Mouse (Mus musculus) MEL (cell line): ENCODE data around the gene Thsd7b. TPM values are rescaled to one million over a fixed set of nuclear protein-coding genes. Genes with fewer than 3 reads are reported as not detected.

Experiments
- DNase-seq: peaks from one replicate; pipeline ENCODE4 v3.0.0; 2011; ENCODE audit warnings: low read depth, low spot score
- H3K27ac ChIP-seq: 2 replicates; pipeline ENCODE4 v1.5.1; 2012; ENCODE audit warnings: low read depth, mild to moderate bottlenecking, control low read depth, low read length, moderate library complexity; ENCODE audit not compliant: control insufficient read depth
- H3K27me3 ChIP-seq, 2 experiments: fragments of 150-350 bp in 1 of 2; sonication (generic) in 1 of 2; 2 replicates each; pipeline ENCODE4 v1.6.1; 2012; ENCODE audit warnings: low read length in 2 of 2, mild to moderate bottlenecking in 2 of 2, improper control_type of control experiment in 1 of 2, moderate library complexity in 1 of 2; ENCODE audit not compliant: insufficient read depth in 2 of 2, control insufficient read depth in 1 of 2
- H3K36me3 ChIP-seq, 2 experiments: 2 replicates each; pipeline ENCODE4 v1.6.1; 2012 to 2014; ENCODE audit warnings: low read length in 2 of 2, improper control_type of control experiment in 1 of 2, inconsistent platforms in 1 of 2, mild to moderate bottlenecking in 1 of 2; ENCODE audit not compliant: insufficient read depth in 2 of 2, control insufficient read depth in 1 of 2
- H3K4me1 ChIP-seq, 2 experiments: fragments of 150-350 bp in 1 of 2; sonication (generic) in 1 of 2; 2 replicates each; pipeline ENCODE4 v1.6.1; 2012; ENCODE audit warnings: low read length in 2 of 2, improper control_type of control experiment in 1 of 2, mild to moderate bottlenecking in 1 of 2; ENCODE audit not compliant: insufficient read depth in 2 of 2, control insufficient read depth in 1 of 2
- H3K4me3 ChIP-seq, 2 experiments: fragments of 150-350 bp in 1 of 2; sonication (generic) in 1 of 2; 2 replicates each; pipeline ENCODE4 v1.5.1; 2012; ENCODE audit warnings: low read depth in 2 of 2, low read length in 2 of 2, mild to moderate bottlenecking in 2 of 2, moderate library complexity in 2 of 2, control low read depth in 1 of 2, improper control_type of control experiment in 1 of 2; ENCODE audit not compliant: control insufficient read depth in 1 of 2, insufficient read depth in 1 of 2
- H3K79me2 ChIP-seq: 2 replicates; pipeline ENCODE4 v1.6.1; 2012; ENCODE audit warnings: mild to moderate bottlenecking, low read length, moderate library complexity; ENCODE audit not compliant: control insufficient read depth, poor library complexity, insufficient read depth
- H3K9ac ChIP-seq: 2 replicates; pipeline ENCODE4 v1.6.1; 2012; ENCODE audit warnings: low read depth, mild to moderate bottlenecking, control low read depth, low read length, moderate library complexity; ENCODE audit not compliant: control insufficient read depth, poor library complexity, severe bottlenecking
- H3K9me3 ChIP-seq: fragments of 150-350 bp; sonication (generic); replicated peaks from 2 replicates; pipeline ENCODE4 v1.6.1; 2012; ENCODE audit warnings: mild to moderate bottlenecking, low read length, improper control_type of control experiment, moderate library complexity; ENCODE audit not compliant: insufficient read depth
- CHD2 ChIP-seq: IDR thresholded peaks from 2 replicates; pipeline ENCODE4 v1.6.1; 2011; ENCODE audit warnings: low read length, improper control_type of control experiment
- ELF1 ChIP-seq: IDR thresholded peaks from 2 replicates; pipeline ENCODE4 v1.6.1; 2014; ENCODE audit warnings: low read depth, mild to moderate bottlenecking, inconsistent platforms, low read length, improper control_type of control experiment, moderate library complexity
- EP300 ChIP-seq, 2 experiments: IDR thresholded peaks; 2 replicates each; pipeline ENCODE4 v1.6.1; 2011; ENCODE audit warnings: improper control_type of control experiment in 2 of 2, low read length in 2 of 2, low read depth in 1 of 2, mild to moderate bottlenecking in 1 of 2
- GABPA ChIP-seq: IDR thresholded peaks from 2 replicates; pipeline ENCODE4 v1.6.1; 2012; ENCODE audit warnings: low read depth, mild to moderate bottlenecking, inconsistent platforms, low read length, improper control_type of control experiment, moderate library complexity
- HCFC1 ChIP-seq: IDR thresholded peaks from 2 replicates; pipeline ENCODE4 v1.6.1; 2012; ENCODE audit warnings: low read depth, mild to moderate bottlenecking, inconsistent platforms, low read length, improper control_type of control experiment, moderate library complexity
- JUND ChIP-seq: IDR thresholded peaks from 2 replicates; pipeline ENCODE4 v1.6.1; 2011; ENCODE audit warnings: low read depth, mild to moderate bottlenecking, improper control_type of control experiment, low read length
- KAT2A ChIP-seq: conservative IDR thresholded peaks from 2 replicates; pipeline ENCODE4 v1.6.1; 2012; ENCODE audit warnings: low read depth, low read length, improper control_type of control experiment, inconsistent platforms
- MEF2A ChIP-seq: IDR thresholded peaks from 2 replicates; pipeline ENCODE4 v1.6.1; 2014; ENCODE audit warnings: low read depth, mild to moderate bottlenecking, inconsistent platforms, low read length, improper control_type of control experiment; ENCODE audit not compliant: poor library complexity, insufficient replicate concordance, severe bottlenecking; ENCODE audit errors: extremely low read depth
- MYB ChIP-seq: IDR thresholded peaks from 2 replicates; pipeline ENCODE4 v1.6.1; 2011; ENCODE audit warnings: mild to moderate bottlenecking, low read depth, low read length, improper control_type of control experiment
- MYC ChIP-seq: IDR thresholded peaks from 2 replicates; pipeline ENCODE4 v1.6.1; 2011; ENCODE audit warnings: low read depth, mild to moderate bottlenecking, low read length, improper control_type of control experiment, moderate library complexity
- POLR2AphosphoS2 ChIP-seq: IDR thresholded peaks from 2 replicates; pipeline ENCODE4 v1.6.1; 2011; ENCODE audit warnings: low read length, improper control_type of control experiment
- RAD21 ChIP-seq: IDR thresholded peaks from 2 replicates; pipeline ENCODE4 v1.6.1; 2011; ENCODE audit warnings: mild to moderate bottlenecking, low read depth, low read length, improper control_type of control experiment
- RCOR1 ChIP-seq: IDR thresholded peaks from 2 replicates; pipeline ENCODE4 v1.6.1; 2012; ENCODE audit warnings: low read depth, mild to moderate bottlenecking, inconsistent platforms, low read length, improper control_type of control experiment
- SIN3A ChIP-seq: IDR thresholded peaks from 2 replicates; pipeline ENCODE4 v1.6.1; 2012; ENCODE audit warnings: low read length, improper control_type of control experiment, inconsistent platforms
- SMC3 ChIP-seq: IDR thresholded peaks from 2 replicates; pipeline ENCODE4 v1.6.1; 2011; ENCODE audit warnings: low read depth, low read length, improper control_type of control experiment
- TAL1 ChIP-seq: IDR thresholded peaks from 2 replicates; pipeline ENCODE4 v1.6.1; 2012; ENCODE audit warnings: mild to moderate bottlenecking, inconsistent platforms, low read length, moderate library complexity, mixed read lengths
- USF1 ChIP-seq: IDR thresholded peaks from 2 replicates; pipeline ENCODE4 v1.6.1; 2014; ENCODE audit warnings: low read depth, mild to moderate bottlenecking, inconsistent platforms, low read length, improper control_type of control experiment, moderate library complexity
- ZC3H11A ChIP-seq: IDR thresholded peaks from 2 replicates; pipeline ENCODE4 v1.6.1; 2012; ENCODE audit warnings: low read depth, mild to moderate bottlenecking, inconsistent platforms, low read length, improper control_type of control experiment
- ZKSCAN1 ChIP-seq: IDR thresholded peaks from 2 replicates; pipeline ENCODE4 v1.6.1; 2012; ENCODE audit warnings: low read depth, mild to moderate bottlenecking, inconsistent platforms, low read length, improper control_type of control experiment, moderate library complexity
- polyA plus RNA-seq, 2 experiments: library from polyadenylated mRNA; stranded (reverse) in 1 of 2; unstranded in 1 of 2; fragments of >175 nt in 1 of 2; fragments of >200 nt in 1 of 2; gene quantifications; 2 replicates each; pipeline versions ENCODE4 v1.2.1 to v1.2.4; 2012; ENCODE audit warnings: low replicate concordance in 2 of 2, low read depth in 1 of 2; ENCODE audit not compliant: insufficient read length in 2 of 2, insufficient read depth in 1 of 2, missing spikeins in 1 of 2
- total RNA-seq: library from RNA; depleted of rRNA; stranded (reverse); fragments of 300-350 nt; gene quantifications from 2 replicates; pipeline ENCODE4 v1.2.3, GENCODE M21; 2012

The Thsd7b gene
- total and polyA plus RNA-seq, 3 experiments: not detected

DNA sequence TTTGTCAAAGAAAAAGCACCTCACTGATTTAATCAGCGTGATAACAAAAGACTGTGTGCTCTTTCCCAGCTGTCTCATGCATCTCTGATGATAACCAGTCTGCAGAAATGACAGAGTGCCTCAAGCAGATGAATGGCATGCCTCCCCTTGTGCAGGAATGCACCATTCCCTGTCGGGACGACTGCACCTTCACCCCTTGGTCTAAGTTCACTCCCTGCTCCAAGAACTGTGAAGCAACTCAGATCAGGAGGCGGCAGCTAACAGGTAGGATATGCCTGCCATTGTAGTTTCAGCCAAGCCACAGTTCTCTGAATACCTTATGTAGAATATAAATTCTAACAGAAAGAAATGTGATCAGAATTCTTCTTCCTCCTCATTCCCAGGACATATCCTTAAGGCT lies 642.4 kb downstream of the Thsd7b start:
- Histone ChIP-seq H3K79me2 (no peaks in the 10 kb centered on the region), H3K4me1 (no peaks in the 10 kb centered on the region), H3K27ac (no peak overlapping the region), H3K9me3 (no peaks in the 10 kb centered on the region), H3K27me3 (no peaks in the 10 kb centered on the region; a peak in 1 of 4 replicates), H3K4me3 (no peak overlapping the region), H3K9ac (no peak overlapping the region), H3K36me3 (no peaks in the 10 kb centered on the region)
- TF ChIP-seq RCOR1 (no peak), GABPA (no peak), MEF2A (no peak), CHD2 (no peak), KAT2A (no peak), SMC3 (no peak), TAL1 (no peak), ELF1 (no peak), ZKSCAN1 (no peak), SIN3A (no peak), ZC3H11A (no peak), RAD21 (no peak), EP300 (IDR thresholded peaks at IDR 0.05; ENCODE audit: low read depth in 1 of 2, low read length in 2 of 2) (no peak), MYB (no peak), MYC (no peak), POLR2AphosphoS2 (no peak), HCFC1 (no peak), JUND (no peak)
- no peak for DNase-seq

DNA sequence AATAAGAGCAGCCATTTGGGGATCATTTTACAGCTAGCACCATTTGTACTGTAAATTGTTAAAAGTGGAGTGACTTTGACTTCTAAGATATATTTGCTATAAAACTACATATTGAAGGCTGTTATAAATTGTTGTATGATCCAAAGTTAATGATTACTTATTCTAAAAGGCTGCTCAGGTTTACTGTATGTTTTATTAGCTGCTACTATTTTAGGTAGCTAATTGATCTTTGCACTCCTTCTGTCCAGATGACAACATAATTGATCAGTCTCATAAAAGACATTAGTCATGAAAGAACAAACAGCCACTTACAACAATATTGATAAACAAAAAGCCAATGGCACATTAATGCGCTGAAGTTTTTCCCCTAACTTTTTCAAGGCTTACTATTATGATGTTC lies 644.5 kb downstream of the Thsd7b start:
- TF ChIP-seq SMC3 (no peak), USF1 (no peak)
- TF ChIP-seq, all 39 proteins: peak for 0
- no peak overlapping the region for H3K27ac ChIP-seq
- no peaks in the 10 kb centered on the region for H3K4me1 ChIP-seq
- no peaks in the 10 kb centered on the region for H3K79me2 ChIP-seq
- H3K27me3 ChIP-seq: no peaks in the 10 kb centered on the region; a peak in 1 of 4 replicates
- H3K4me3 ChIP-seq: no peak overlapping the region
- H3K36me3 ChIP-seq: no peaks in the 10 kb centered on the region
- no peak for DNase-seq
- no peaks in the 10 kb centered on the region for H3K9me3 ChIP-seq
- H3K9ac ChIP-seq: no peak overlapping the region
